Mouse (Mus musculus): ENCODE measurements around the gene Ttc23.

DNA sequence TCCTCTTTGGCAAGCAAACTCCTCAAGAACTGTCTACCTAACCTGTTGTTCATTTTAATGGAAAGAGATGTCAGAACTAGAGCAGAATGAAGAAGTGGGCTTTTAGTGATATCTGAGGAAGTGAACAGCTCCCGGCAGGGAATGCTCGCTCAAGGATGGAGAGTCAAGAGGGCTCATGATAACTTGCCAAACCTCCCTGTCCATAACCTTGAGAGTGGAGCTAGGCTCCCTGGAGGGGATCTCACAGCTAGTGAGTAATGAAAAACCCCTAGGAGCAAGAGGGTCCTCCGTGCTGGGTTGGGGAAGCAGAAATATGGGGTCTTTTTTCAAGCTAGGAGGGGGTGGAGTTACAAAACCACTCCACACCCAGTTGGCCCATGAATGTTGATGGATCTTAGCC, 116.4 kb downstream of the Ttc23 start:
- no peak for TF ChIP-seq CHD2 (IDR thresholded peaks at IDR 0.05; ENCODE audit: low read depth, low read length)
- no peak for TF ChIP-seq ZNF384 (IDR thresholded peaks at IDR 0.05; ENCODE audit: low read depth, low read length)
- TF ChIP-seq ZC3H11A (IDR thresholded peaks at IDR 0.05; ENCODE audit: borderline replicate concordance, low read depth, low read length): no peak
- TF ChIP-seq MAFK (IDR thresholded peaks at IDR 0.05; ENCODE audit: insufficient read depth, low read depth, low read length): no peak
- no peak for TF ChIP-seq HCFC1 (IDR thresholded peaks at IDR 0.05; ENCODE audit: borderline replicate concordance, insufficient read depth, low read length)

Data from ES-E14 (cell line).